Mouse (Mus musculus): ENCODE measurements around the gene Wars.

Gene Wars

GRCm38 (mm10) chr12:108909846-108910433 lies 16.0 kb upstream of the Wars start:
- no peak for DNase-seq (ENCODE audit: low spot score in 2 of 2)

- no peak for DNase-seq (ENCODE audit: low spot score in 2 of 2)
These were observed 12.4 kb upstream of the Wars start for GRCm38 (mm10) chr12:108906398-108906797.

GRCm38 (mm10) chr12:108905620-108906302 lies 11.8 kb upstream of the Wars start:
- no peak for DNase-seq (ENCODE audit: low spot score in 2 of 2)

- DNase-seq (ENCODE audit: low spot score in 2 of 2): no peak
These were observed 10.3 kb upstream of the Wars start for GRCm38 (mm10) chr12:108904276-108904653.

GRCm38 (mm10) chr12:108903600-108904275 lies 9.8 kb upstream of the Wars start:
- peak; percentile 39 to 44 for DNase-seq (ENCODE audit: low spot score in 2 of 2)

- DNase-seq (ENCODE audit: low spot score in 2 of 2): peak in 1 of 2 experiments; percentile 44
These were observed 9.0 kb upstream of the Wars start for GRCm38 (mm10) chr12:108902940-108903339.

GRCm38 (mm10) chr12:108901346-108901745 lies 7.4 kb upstream of the Wars start:
- DNase-seq (ENCODE audit: low spot score in 2 of 2): no peak

- DNase-seq (ENCODE audit: low spot score in 2 of 2): no peak
These were observed 2.0 kb upstream of the Wars start for GRCm38 (mm10) chr12:108896006-108896405.

- DNase-seq (ENCODE audit: low spot score in 2 of 2): no peak
These were observed 450 bp upstream of the Wars start for GRCm38 (mm10) chr12:108894432-108894816.

- DNase-seq (ENCODE audit: low spot score in 2 of 2): no peak
These were observed 822 bp downstream of the Wars start, which contains the start of gene Wdr25 for GRCm38 (mm10) chr12:108892989-108893714. TSS of gene Wdr25 (plus strand) at chr12:108893631.

GRCm38 (mm10) chr12:108888632-108889031 lies 5.3 kb downstream of the Wars start:
- DNase-seq (ENCODE audit: low spot score in 2 of 2): no peak

- no peak for DNase-seq (ENCODE audit: low spot score in 2 of 2)
These were observed 6.9 kb downstream of the Wars start for GRCm38 (mm10) chr12:108887077-108887476.

- DNase-seq (ENCODE audit: low spot score in 2 of 2): no peak
These were observed 8.1 kb downstream of the Wars start for GRCm38 (mm10) chr12:108885906-108886305.

- DNase-seq (ENCODE audit: low spot score in 2 of 2): no peak
These were observed 11.2 kb downstream of the Wars start for GRCm38 (mm10) chr12:108882776-108883175.

GRCm38 (mm10) chr12:108881192-108881591 lies 12.8 kb downstream of the Wars start:
- no peak for DNase-seq (ENCODE audit: low spot score in 2 of 2)

- DNase-seq (ENCODE audit: low spot score in 2 of 2): no peak
These were observed 13.4 kb downstream of the Wars start for GRCm38 (mm10) chr12:108880606-108881005.

- no peak for DNase-seq (ENCODE audit: low spot score in 2 of 2)
These were observed 14.8 kb downstream of the Wars start for GRCm38 (mm10) chr12:108879138-108879537.

GRCm38 (mm10) chr12:108873122-108873521 lies 20.9 kb downstream of the Wars start:
- no peak for DNase-seq (ENCODE audit: low spot score in 2 of 2)

GRCm38 (mm10) chr12:108869575-108869974 lies 24.4 kb downstream of the Wars start:
- no peak for DNase-seq (ENCODE audit: low spot score in 2 of 2)

- DNase-seq (ENCODE audit: low spot score in 2 of 2): no peak
These were observed 28.9 kb downstream of the Wars start for GRCm38 (mm10) chr12:108865007-108865494.

- no peak for DNase-seq (ENCODE audit: low spot score in 2 of 2)
These were observed 35.5 kb downstream of the Wars start for GRCm38 (mm10) chr12:108858486-108858885.

- peak in 1 of 2 experiments; percentile 39 for DNase-seq (ENCODE audit: low spot score in 2 of 2)
These were observed 36.3 kb downstream of the Wars start for GRCm38 (mm10) chr12:108857589-108858184.
